Mouse (Mus musculus) heart, postnatal 0 days (tissue): ENCODE results near the gene Ncoa5. TPM values are rescaled to one million over a fixed set of nuclear protein-coding genes. Genes with fewer than 3 reads are reported as not detected.

Experiments
- ATAC-seq: fragments of 200-750 bp; cut with Nextera tagmentation; 2 replicates; pipeline ENCODE4 v1.8.0; 2017; ENCODE audit warnings: low read depth, moderate number of reproducible peaks, moderate library complexity; ENCODE audit not compliant: insufficient read depth
- DNase-seq: peaks from one replicate; pipeline ENCODE4 v3.0.0-alpha.2; 2016; ENCODE audit warnings: low spot score
- H3K27ac ChIP-seq: fragments of 300-500 bp; sonication (generic); 2 replicates; pipeline ENCODE4 v1.5.1; 2014; ENCODE audit warnings: low read depth, mild to moderate bottlenecking
- H3K27me3 ChIP-seq: fragments of 300-500 bp; sonication (generic); 2 replicates; pipeline ENCODE4 v1.6.1; 2014; ENCODE audit warnings: low read length, mixed read lengths; ENCODE audit not compliant: control insufficient read depth, insufficient read depth
- H3K36me3 ChIP-seq: fragments of 300-500 bp; sonication (generic); replicated peaks from 2 replicates; pipeline ENCODE4 v1.6.1; 2014; ENCODE audit warnings: low read length, mixed read lengths; ENCODE audit not compliant: control insufficient read depth, insufficient read depth
- H3K4me1 ChIP-seq: fragments of 300-500 bp; sonication (generic); 2 replicates; pipeline ENCODE4 v1.6.1; 2014; ENCODE audit warnings: antibody characterized with exemption; ENCODE audit not compliant: control insufficient read depth, insufficient read depth
- H3K4me2 ChIP-seq: fragments of 300-500 bp; sonication (generic); 2 replicates; pipeline ENCODE4 v1.6.1; 2014; ENCODE audit warnings: low read depth, mild to moderate bottlenecking, low read length, moderate library complexity
- H3K4me3 ChIP-seq: fragments of 300-500 bp; sonication (generic); 2 replicates; pipeline ENCODE4 v1.5.1; 2014; ENCODE audit warnings: low read depth, low read length
- H3K9ac ChIP-seq: fragments of 300-500 bp; sonication (generic); replicated peaks from 2 replicates; pipeline ENCODE4 v1.6.1; 2014; ENCODE audit warnings: low read depth, low read length, mixed read lengths
- H3K9me3 ChIP-seq: fragments of 300-500 bp; sonication (generic); replicated peaks from 2 replicates; pipeline ENCODE4 v1.6.1; 2016; ENCODE audit warnings: low read length; ENCODE audit not compliant: control insufficient read depth
- CTCF ChIP-seq: IDR thresholded peaks from 2 replicates; pipeline ENCODE4 v1.5.1; 2016; ENCODE audit warnings: antibody characterized with exemption, control low read depth, low read depth
- EP300 ChIP-seq: IDR thresholded peaks from 2 replicates; pipeline ENCODE4 v1.6.1; 2016; ENCODE audit warnings: antibody characterized with exemption, low read depth
- WGBS: fragments of 180-500 bp; shearing (Covaris S2); extraction: QIAGEN DNeasy Blood & Tissue Kit; methylation state at CpG from one replicate; pipeline ENCODE4 v1.1.7; 2014; 5-methylcytosine and 5-hydroxymethylcytosine counted together
- polyA plus RNA-seq: library from polyadenylated mRNA; unstranded; fragments of >200 nt; fragmentation: Nextera tagmentation; extraction: Ambion mirVana; gene quantifications from 2 replicates; pipeline ENCODE4 v1.2.1, GENCODE M21; 2015
- total RNA-seq: library from RNA; depleted of rRNA; stranded (reverse); fragments of >200 nt; gene quantifications from 2 replicates; pipeline ENCODE4 v1.2.3, GENCODE M21; 2014; ENCODE audit warnings: low replicate concordance; rRNA removed

The Ncoa5 gene
- total RNA-seq (20.0 and 30.7 TPM in 2 replicates), polyA plus RNA-seq (20.6 and 20.8 TPM in 2 replicates)

- ATAC-seq (peak; percentile 98), DNase-seq (peak; percentile 94)
- H3K9ac ChIP-seq, result peak within 1 kb of the TSS; percentile 96
- H3K9me3 ChIP-seq, result no peaks in the 10 kb centered on the region
- TF ChIP-seq EP300 (no peak), CTCF (peak; percentile 7; the same call in 1 of the 2 replicates)
- H3K27me3 ChIP-seq, result no peaks in the 10 kb centered on the region
- peak within 1 kb of the TSS; percentile 65 for H3K4me2 ChIP-seq
- H3K36me3 ChIP-seq, result no peaks in the 10 kb centered on the region
- H3K27ac ChIP-seq, result peak within 1 kb of the TSS; percentile 87
- peaks cover 7% of the 10 kb centered on the region; the same call in 1 of the 2 replicates for H3K4me1 ChIP-seq
- WGBS, result under 1% methylated on average over 94 of the region's 111 CpGs
- H3K4me3 ChIP-seq, result peak within 1 kb of the TSS; percentile 96
Observed at GRCm38 (mm10) chr2:165034131-165035057, at the start of gene Ncoa5. Ncoa5 (minus strand) TSS chr2:165034867.

- no peak for ATAC-seq
- H3K27ac ChIP-seq, result no peak overlapping the region
- no peak for TF ChIP-seq EP300
- TF ChIP-seq CTCF, result no peak
- H3K27me3 ChIP-seq, result peaks cover 56% of the 10 kb centered on the region
- no peaks in the 10 kb centered on the region for H3K4me1 ChIP-seq
- H3K4me2 ChIP-seq, result no peak overlapping the region
- WGBS, result 10% methylated on average over 7 of the region's 7 CpGs
- no peaks in the 10 kb centered on the region for H3K36me3 ChIP-seq
- H3K9me3 ChIP-seq, result no peaks in the 10 kb centered on the region
- H3K4me3 ChIP-seq, result no peak overlapping the region
- H3K9ac ChIP-seq, result no peak overlapping the region
- no peak for DNase-seq
Observed at GRCm38 (mm10) chr2:165081257-165081656, 46.6 kb upstream of the Ncoa5 start.

- no peaks in the 10 kb centered on the region for H3K9me3 ChIP-seq
- H3K36me3 ChIP-seq, result no peaks in the 10 kb centered on the region
- peaks cover 59% of the 10 kb centered on the region for H3K27me3 ChIP-seq
- TF ChIP-seq CTCF, result no peak
- no peak for TF ChIP-seq EP300
- H3K9ac ChIP-seq, result no peak overlapping the region
- H3K27ac ChIP-seq, result no peak overlapping the region
- H3K4me1 ChIP-seq, result no peaks in the 10 kb centered on the region
- H3K4me2 ChIP-seq, result no peak overlapping the region
- ATAC-seq (no peak), DNase-seq (no peak)
- no peak overlapping the region for H3K4me3 ChIP-seq
- 15% methylated on average over 9 of the region's 9 CpGs for WGBS
Observed at GRCm38 (mm10) chr2:165080657-165081056, 46.0 kb upstream of the Ncoa5 start.

GRCm38 (mm10) chr2:165078605-165079004, 43.9 kb upstream of the Ncoa5 start:
- Histone ChIP-seq H3K9ac (no peak overlapping the region), H3K9me3 (no peaks in the 10 kb centered on the region), H3K4me2 (no peak overlapping the region), H3K36me3 (no peaks in the 10 kb centered on the region), H3K4me1 (no peaks in the 10 kb centered on the region), H3K27ac (no peak overlapping the region), H3K27me3 (peaks cover 66% of the 10 kb centered on the region), H3K4me3 (no peak overlapping the region)
- DNase-seq (no peak), ATAC-seq (no peak)
- WGBS, result 21% methylated on average over 10 of the region's 10 CpGs
- TF ChIP-seq EP300, result no peak
- TF ChIP-seq CTCF, result peak; percentile 32

GRCm38 (mm10) chr2:165078045-165078444, 43.4 kb upstream of the Ncoa5 start:
- ATAC-seq (no peak), DNase-seq (no peak)
- Histone ChIP-seq H3K9ac (no peak overlapping the region), H3K27ac (no peak overlapping the region), H3K4me1 (no peaks in the 10 kb centered on the region), H3K4me2 (no peak overlapping the region), H3K9me3 (no peaks in the 10 kb centered on the region), H3K27me3 (peaks cover 71% of the 10 kb centered on the region), H3K4me3 (no peak overlapping the region), H3K36me3 (no peaks in the 10 kb centered on the region)
- WGBS, result 46% methylated on average over 8 of the region's 8 CpGs
- TF ChIP-seq EP300, result no peak
- TF ChIP-seq CTCF, result no peak
